Mouse (Mus musculus) heart, embryonic 14.5 days (tissue): Measurements from ENCODE around the gene Myo15b. TPM values are rescaled to one million over a fixed set of nuclear protein-coding genes. Genes with fewer than 3 reads are reported as not detected.

Experiments
- ATAC-seq: fragments of 200-750 bp; cut with Nextera tagmentation; 2 replicates; pipeline ENCODE4 v1.8.0; 2017; ENCODE audit warnings: low read depth, moderate TSS enrichment; ENCODE audit not compliant: insufficient number of reproducible peaks, insufficient read depth, low FRiP score
- H3K27ac ChIP-seq, 2 experiments: fragments of 200-500 bp in 1 of 2; fragments of 300-500 bp in 1 of 2; sonication (generic) in 1 of 2; replicated peaks in 1 of 2; 2 replicates each; pipeline ENCODE4 v1.5.1; 2012 to 2014; ENCODE audit warnings: low read depth in 2 of 2, low read length in 2 of 2, control low read depth in 1 of 2, mild to moderate bottlenecking in 1 of 2, mixed read lengths in 1 of 2; ENCODE audit not compliant: control insufficient read depth in 1 of 2, insufficient read depth in 1 of 2
- H3K27me3 ChIP-seq: fragments of 300-500 bp; sonication (generic); 2 replicates; pipeline ENCODE4 v1.6.1; 2014; ENCODE audit warnings: mild to moderate bottlenecking, low read length, control low read depth; ENCODE audit not compliant: control insufficient read depth, insufficient read depth
- H3K36me3 ChIP-seq: fragments of 300-500 bp; sonication (generic); 2 replicates; pipeline ENCODE4 v1.6.1; 2014; ENCODE audit warnings: mild to moderate bottlenecking, control low read depth, low read length, mixed read lengths; ENCODE audit not compliant: control insufficient read depth, insufficient read depth
- H3K4me1 ChIP-seq, 2 experiments: fragments of 200-500 bp in 1 of 2; fragments of 300-500 bp in 1 of 2; sonication (generic) in 1 of 2; 2 replicates each; pipeline ENCODE4 v1.6.1; 2012 to 2014; ENCODE audit warnings: low read length in 2 of 2, control low read depth in 1 of 2, mixed read lengths in 1 of 2; ENCODE audit not compliant: control insufficient read depth in 2 of 2, insufficient read depth in 2 of 2
- H3K4me2 ChIP-seq: fragments of 300-500 bp; sonication (generic); 2 replicates; pipeline ENCODE4 v1.6.1; 2014; ENCODE audit warnings: mild to moderate bottlenecking, low read length
- H3K4me3 ChIP-seq, 2 experiments: fragments of 200-500 bp in 1 of 2; fragments of 300-500 bp in 1 of 2; sonication (generic) in 1 of 2; 2 replicates each; pipeline ENCODE4 v1.5.1; 2012 to 2014; ENCODE audit warnings: low read length in 2 of 2, mild to moderate bottlenecking in 2 of 2, control low read depth in 1 of 2, low read depth in 1 of 2, moderate library complexity in 1 of 2; ENCODE audit not compliant: control insufficient read depth in 1 of 2, insufficient read depth in 1 of 2
- H3K9ac ChIP-seq: fragments of 300-500 bp; sonication (generic); 2 replicates; pipeline ENCODE4 v1.6.1; 2014; ENCODE audit warnings: mild to moderate bottlenecking, low read length
- H3K9me3 ChIP-seq: fragments of 300-500 bp; sonication (generic); 2 replicates; pipeline ENCODE4 v1.6.1; 2016; ENCODE audit warnings: low read length, control low read depth; ENCODE audit not compliant: control insufficient read depth
- WGBS: fragments of 180-500 bp; shearing (Covaris S2); extraction: QIAGEN DNeasy Blood & Tissue Kit; methylation state at CpG from one replicate; pipeline ENCODE4 v1.1.7; 2014; 5-methylcytosine and 5-hydroxymethylcytosine counted together
- polyA plus RNA-seq: library from polyadenylated mRNA; unstranded; fragments of >200 nt; fragmentation: Nextera tagmentation; extraction: Ambion mirVana; gene quantifications from 2 replicates; pipeline ENCODE4 v1.2.1, GENCODE M21; 2014

Myo15b gene
- polyA plus RNA-seq, 1 experiment from 2014 or later: 0.22 TPM

DNA sequence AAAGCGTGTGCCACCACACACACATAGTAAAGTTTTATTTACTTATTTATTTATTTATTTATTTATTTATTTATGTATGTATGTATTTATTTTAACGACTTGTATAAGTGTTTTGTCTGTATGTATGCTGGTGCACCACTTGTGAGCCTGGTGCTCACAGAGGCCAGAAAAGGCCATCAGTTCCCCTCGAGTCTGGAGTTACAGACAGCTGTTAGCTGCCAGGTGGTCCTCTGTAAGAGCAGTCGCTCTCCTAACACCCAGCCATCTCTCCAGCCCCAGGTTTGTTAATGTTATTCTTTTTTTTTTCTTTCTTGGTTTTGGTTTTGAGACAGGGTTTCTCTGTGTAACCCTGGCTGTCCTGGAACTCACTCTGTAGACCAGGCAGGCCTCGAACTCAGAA is 60.4 kb downstream of the Myo15b start:
- no peak for ATAC-seq
- WGBS: 91% methylated on average over 5 of the region's 5 CpGs

DNA sequence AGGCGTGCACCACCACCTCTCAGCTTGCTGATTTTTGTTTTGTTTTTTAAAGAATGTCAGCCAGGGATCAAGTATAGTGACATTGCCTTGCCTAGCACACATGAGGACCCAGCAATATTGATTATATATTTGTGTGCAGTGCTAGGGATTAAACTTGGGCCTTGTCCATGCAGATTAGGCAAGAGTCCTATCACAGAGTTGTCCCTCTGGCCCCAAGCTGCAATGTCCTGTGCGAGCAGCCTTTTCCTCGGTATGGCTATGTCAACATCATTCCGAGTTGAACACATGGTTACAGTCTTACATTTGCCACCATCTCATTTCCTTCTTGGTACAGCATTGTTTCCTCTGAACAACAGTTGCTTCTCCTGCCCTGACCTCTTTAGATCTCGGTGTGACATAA is 60.9 kb downstream of the Myo15b start:
- no peaks in the 10 kb centered on the region for H3K27me3 ChIP-seq
- ATAC-seq: no peak
- H3K36me3 ChIP-seq: peaks cover 68% of the 10 kb centered on the region
- H3K4me3 ChIP-seq: no peak overlapping the region
- H3K4me2 ChIP-seq: no peak overlapping the region
- H3K4me1 ChIP-seq: no peaks in the 10 kb centered on the region
- no peaks in the 10 kb centered on the region for H3K9me3 ChIP-seq
- no peak overlapping the region for H3K9ac ChIP-seq
- 85% methylated on average over 5 of the region's 5 CpGs for whole genome bisulfite sequencing
- no peak overlapping the region for H3K27ac ChIP-seq

More for the DNA sequence above, 60.4 kb downstream of the Myo15b start:
- no peak overlapping the region for H3K27ac ChIP-seq
- H3K9me3 ChIP-seq: no peaks in the 10 kb centered on the region
- H3K4me1 ChIP-seq: no peaks in the 10 kb centered on the region
- no peak overlapping the region for H3K4me3 ChIP-seq
- H3K27me3 ChIP-seq: no peaks in the 10 kb centered on the region
- no peak overlapping the region for H3K4me2 ChIP-seq
- peaks cover 68% of the 10 kb centered on the region for H3K36me3 ChIP-seq
- no peak overlapping the region for H3K9ac ChIP-seq

DNA sequence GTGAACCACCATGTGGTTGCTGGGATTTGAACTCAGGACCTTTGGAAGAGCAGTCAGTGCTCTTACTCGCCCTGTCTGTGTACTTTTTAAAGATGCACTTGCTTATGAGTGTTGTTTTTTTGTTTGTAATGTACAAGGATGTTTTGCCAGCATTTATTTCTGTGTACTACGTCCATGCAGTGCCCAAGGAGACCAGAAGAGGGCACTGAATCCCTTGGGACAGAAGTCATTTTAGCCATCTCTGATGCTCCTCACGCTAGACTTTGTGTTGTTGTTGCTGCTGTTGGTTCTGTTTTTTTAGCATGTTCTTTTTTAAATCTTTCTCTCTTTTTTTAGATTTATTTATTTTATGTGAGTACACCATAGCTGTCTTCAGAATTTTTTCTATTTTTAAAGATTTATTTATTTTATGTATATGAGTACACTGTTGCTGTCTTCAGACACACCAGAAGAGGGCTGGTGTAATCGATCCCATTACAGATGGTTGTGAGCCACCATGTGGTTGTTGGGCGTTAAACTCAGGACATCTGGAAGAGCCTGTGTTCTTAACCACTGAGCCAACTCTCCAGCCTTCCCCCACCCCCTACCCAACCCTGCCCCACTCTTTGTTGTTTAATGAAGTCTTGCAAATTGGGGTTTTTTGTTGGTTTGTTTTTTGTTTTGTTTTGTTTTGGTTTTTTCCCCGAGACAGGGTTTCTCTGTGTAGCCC is 62.1 kb downstream of the Myo15b start:
- WGBS: 45% methylated on average over 6 of the region's 6 CpGs
- H3K27me3 ChIP-seq: no peaks in the 10 kb centered on the region
- H3K4me1 ChIP-seq: no peaks in the 10 kb centered on the region
- no peak for ATAC-seq
- no peak overlapping the region for H3K9ac ChIP-seq
- peaks cover 68% of the 10 kb centered on the region for H3K36me3 ChIP-seq
- no peak overlapping the region for H3K27ac ChIP-seq
- no peak overlapping the region for H3K4me2 ChIP-seq
- no peak overlapping the region for H3K4me3 ChIP-seq
- no peaks in the 10 kb centered on the region for H3K9me3 ChIP-seq

DNA sequence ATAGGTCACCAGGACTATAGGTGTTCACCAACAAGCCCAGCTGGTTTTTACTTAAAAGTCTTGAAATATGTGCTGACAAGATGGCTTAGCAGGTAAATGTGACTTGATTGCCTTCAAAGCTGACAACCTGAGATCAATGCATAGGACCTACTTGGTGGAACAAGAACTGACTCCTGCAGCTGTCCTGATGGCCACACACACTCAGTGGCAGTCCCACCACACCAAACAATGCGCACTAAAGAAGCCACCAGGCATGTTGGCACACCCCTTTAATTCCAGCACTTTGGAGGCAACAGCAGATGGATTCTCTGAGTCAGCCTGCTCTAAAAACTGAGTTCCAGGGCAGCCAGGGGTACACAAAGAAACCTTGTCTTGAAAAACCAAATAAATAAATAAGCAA is 63.8 kb downstream of the Myo15b start:
- WGBS: 87% methylated on average over 1 of the region's 1 CpGs
- Histone ChIP-seq H3K27ac (no peak overlapping the region), H3K36me3 (peaks cover 56% of the 10 kb centered on the region), H3K9ac (no peak overlapping the region), H3K9me3 (no peaks in the 10 kb centered on the region), H3K4me1 (no peaks in the 10 kb centered on the region), H3K27me3 (no peaks in the 10 kb centered on the region), H3K4me3 (no peak overlapping the region), H3K4me2 (no peak overlapping the region)
- no peak for ATAC-seq

DNA sequence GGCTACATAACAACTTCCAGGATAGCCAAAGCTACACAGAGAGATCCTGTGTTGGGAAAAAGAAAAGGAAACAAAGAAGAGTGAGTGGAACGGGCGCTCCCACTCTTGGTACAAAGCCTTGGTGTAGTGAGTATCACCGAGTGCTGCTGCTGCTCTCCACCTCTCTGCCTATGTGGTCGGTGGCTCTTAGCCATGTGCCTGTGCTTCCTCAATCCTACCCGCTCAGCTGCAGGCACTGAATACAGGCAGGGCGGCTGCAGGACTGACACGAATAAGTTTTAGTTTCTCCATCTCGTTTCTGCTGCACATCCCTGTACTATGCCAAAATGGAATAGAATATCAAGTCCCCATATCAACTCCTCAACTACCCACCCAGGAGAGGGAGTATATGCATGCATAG is 70.8 kb downstream of the Myo15b start:
- Histone ChIP-seq H3K36me3 (peaks cover 43% of the 10 kb centered on the region), H3K9ac (no peak overlapping the region), H3K4me3 (no peak overlapping the region), H3K27me3 (no peaks in the 10 kb centered on the region), H3K4me1 (peaks cover 3 to 9% of the 10 kb centered on the region in 2 experiments), H3K9me3 (no peaks in the 10 kb centered on the region), H3K27ac (no peak overlapping the region), H3K4me2 (no peak overlapping the region)
- no peak for ATAC-seq
- 89% methylated on average over 8 of the region's 8 CpGs for WGBS

DNA sequence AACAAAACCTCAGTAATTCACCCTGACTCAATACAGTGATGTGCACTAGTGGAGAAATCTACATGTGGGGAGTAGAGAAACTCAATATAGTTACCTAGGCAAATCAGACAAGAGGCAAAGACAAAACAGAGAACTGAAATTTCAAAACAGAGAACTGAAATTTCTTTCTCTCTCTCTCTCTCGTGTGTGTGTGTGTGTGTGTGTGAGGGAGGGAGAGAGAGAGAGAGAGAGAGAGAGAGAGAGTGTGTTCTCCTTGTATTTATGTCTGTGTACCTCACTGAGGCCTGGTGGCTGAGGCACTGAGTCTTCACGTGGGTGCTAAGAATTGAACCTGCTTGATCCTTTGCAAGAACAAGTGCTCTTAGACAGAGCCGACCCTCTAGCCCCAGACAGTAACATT is 71.6 kb downstream of the Myo15b start:
- Histone ChIP-seq H3K27me3 (no peaks in the 10 kb centered on the region), H3K4me1 (peaks cover 3 to 17% of the 10 kb centered on the region in 2 experiments), H3K9me3 (no peaks in the 10 kb centered on the region), H3K27ac (no peak overlapping the region), H3K9ac (no peak overlapping the region), H3K36me3 (peaks cover 36% of the 10 kb centered on the region), H3K4me3 (no peak overlapping the region), H3K4me2 (no peak overlapping the region)
- no peak for ATAC-seq
- WGBS: 77% methylated on average over 3 of the region's 3 CpGs

DNA sequence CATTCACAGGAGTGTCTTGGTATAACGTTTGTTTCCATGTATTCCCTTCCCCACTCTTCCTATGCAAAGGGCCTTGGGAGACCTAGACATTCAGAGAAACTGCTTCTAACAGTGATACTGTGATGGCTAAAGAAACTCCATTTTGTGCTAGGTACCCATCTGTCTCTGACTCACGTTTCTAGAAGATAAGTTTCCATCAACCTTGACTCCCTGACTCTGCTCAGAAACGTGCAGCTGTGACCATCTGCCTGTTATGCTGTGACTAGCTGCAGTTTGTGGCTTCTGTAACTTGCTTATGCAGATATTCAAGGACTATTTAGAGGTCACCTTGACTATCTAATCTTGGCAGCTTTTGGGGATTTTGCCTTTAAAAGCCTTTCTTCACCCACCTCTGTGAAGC is 73.0 kb downstream of the Myo15b start:
- Histone ChIP-seq H3K36me3 (peaks cover 39% of the 10 kb centered on the region), H3K4me3 (no peak overlapping the region), H3K4me2 (no peak overlapping the region), H3K27me3 (no peaks in the 10 kb centered on the region), H3K9ac (no peak overlapping the region), H3K27ac (no peak overlapping the region), H3K9me3 (no peaks in the 10 kb centered on the region), H3K4me1 (peaks cover 3 to 18% of the 10 kb centered on the region in 2 experiments)
- WGBS: 68% methylated on average over 3 of the region's 3 CpGs
- no peak for ATAC-seq
